Mouse (Mus musculus) v-Abl transformed pro-B cells (cell line): ENCODE data around the gene Hsp90aa1.
"Not testable (repeated sequence)": the region's sequence is repeated elsewhere in the genome, so short reads cannot be mapped to it uniquely, and the experiment has no call there.

ENCODE experiments used
- in situ Hi-C, 2 experiments: fragments of 400-800 bp; cut with MboI; formaldehyde crosslinking; loops; one replicate each; pipeline ENCODE4 v1.15.1; 2025; ENCODE audit not compliant: unreplicated experiment in 2 of 2

Hsp90aa1 gene

GRCm38 (mm10) chr12:110702556-110702955, at the start of gene Hsp90aa1:
Gene Hsp90aa1, minus strand, starts transcription at chr12:110702728.
- in situ Hi-C loops: loop anchor here in 1 of 2 experiments (10.0 kb wide), 1 partner anchor 108 kb away; no protein-coding TSS in a partner anchor

- in situ Hi-C loops: no loop called here
These were observed 48.4 kb upstream of the Hsp90aa1 start for GRCm38 (mm10) chr12:110750770-110751439.

GRCm38 (mm10) chr12:110738158-110738921, 35.8 kb upstream of the Hsp90aa1 start:
- in situ Hi-C loops: no loop called here

- in situ Hi-C loops: no loop called here
These were observed 34.9 kb upstream of the Hsp90aa1 start, which contains the start of gene Wdr20 for GRCm38 (mm10) chr12:110737170-110738157. Gene Wdr20, plus strand, starts transcription at chr12:110737944.

GRCm38 (mm10) chr12:110736641-110737040, 34.1 kb upstream of the Hsp90aa1 start:
- in situ Hi-C loops: no loop called here

- in situ Hi-C loops: not testable (repeated sequence)
These were observed 30.7 kb upstream of the Hsp90aa1 start for GRCm38 (mm10) chr12:110733254-110733653.

- in situ Hi-C loops: no loop called here
These were observed 23.9 kb upstream of the Hsp90aa1 start for GRCm38 (mm10) chr12:110726428-110726827.

GRCm38 (mm10) chr12:110725489-110725888, 23.0 kb upstream of the Hsp90aa1 start:
- in situ Hi-C loops: no loop called here

- in situ Hi-C loops: no loop called here
These were observed 22.5 kb upstream of the Hsp90aa1 start for GRCm38 (mm10) chr12:110725051-110725450.

- in situ Hi-C loops: loop anchor here in 1 of 2 experiments (10.0 kb wide), 1 partner anchor 119 kb away; no protein-coding TSS in a partner anchor
These were observed 13.5 kb upstream of the Hsp90aa1 start for GRCm38 (mm10) chr12:110716004-110716403.

- in situ Hi-C loops: loop anchor here in 1 of 2 experiments (10.0 kb wide), 1 partner anchor 121 kb away; no protein-coding TSS in a partner anchor
These were observed 11.7 kb upstream of the Hsp90aa1 start for GRCm38 (mm10) chr12:110714215-110714614.

- in situ Hi-C loops: loop anchor here in 1 of 2 experiments (10.0 kb wide), 1 partner anchor 121 kb away; no protein-coding TSS in a partner anchor
These were observed 11.3 kb upstream of the Hsp90aa1 start for GRCm38 (mm10) chr12:110713784-110714183.

GRCm38 (mm10) chr12:110711270-110711669, 8.7 kb upstream of the Hsp90aa1 start:
- in situ Hi-C loops: loop anchor here in 1 of 2 experiments (10.0 kb wide), 1 partner anchor 124 kb away; no protein-coding TSS in a partner anchor

- in situ Hi-C loops: loop anchor here in 1 of 2 experiments (10.0 kb wide), 1 partner anchor 113 kb away; no protein-coding TSS in a partner anchor
These were observed 4.9 kb upstream of the Hsp90aa1 start for GRCm38 (mm10) chr12:110707451-110707850.

- in situ Hi-C loops: loop anchor here in 1 of 2 experiments (10.0 kb wide), 1 partner anchor 112 kb away; no protein-coding TSS in a partner anchor
These were observed 4.1 kb upstream of the Hsp90aa1 start for GRCm38 (mm10) chr12:110706337-110707231.

- in situ Hi-C loops: loop anchor here in 1 of 2 experiments (10.0 kb wide), 1 partner anchor 111 kb away; no protein-coding TSS in a partner anchor
These were observed 2.9 kb upstream of the Hsp90aa1 start for GRCm38 (mm10) chr12:110705419-110705818.

- in situ Hi-C loops: loop anchor here in 1 of 2 experiments (10.0 kb wide), 1 partner anchor 109 kb away; no protein-coding TSS in a partner anchor
These were observed 1.2 kb upstream of the Hsp90aa1 start for GRCm38 (mm10) chr12:110703682-110704081.

- in situ Hi-C loops: loop anchor here in 1 of 2 experiments (10.0 kb wide), 1 partner anchor 108 kb away; no protein-coding TSS in a partner anchor
These were observed 512 bp upstream of the Hsp90aa1 start for GRCm38 (mm10) chr12:110703008-110703471.
